Mouse (Mus musculus): Measurements from ENCODE around the gene Gm48551. TPM values are rescaled to one million over a fixed set of nuclear protein-coding genes. Genes with fewer than 3 reads are reported as not detected.

The Gm48551 gene
- 2.1 and 2.3 TPM in 2 replicates for polyA plus RNA-seq (2015; fragmentation: Nextera tagmentation; extraction: Ambion mirVana)

DNA sequence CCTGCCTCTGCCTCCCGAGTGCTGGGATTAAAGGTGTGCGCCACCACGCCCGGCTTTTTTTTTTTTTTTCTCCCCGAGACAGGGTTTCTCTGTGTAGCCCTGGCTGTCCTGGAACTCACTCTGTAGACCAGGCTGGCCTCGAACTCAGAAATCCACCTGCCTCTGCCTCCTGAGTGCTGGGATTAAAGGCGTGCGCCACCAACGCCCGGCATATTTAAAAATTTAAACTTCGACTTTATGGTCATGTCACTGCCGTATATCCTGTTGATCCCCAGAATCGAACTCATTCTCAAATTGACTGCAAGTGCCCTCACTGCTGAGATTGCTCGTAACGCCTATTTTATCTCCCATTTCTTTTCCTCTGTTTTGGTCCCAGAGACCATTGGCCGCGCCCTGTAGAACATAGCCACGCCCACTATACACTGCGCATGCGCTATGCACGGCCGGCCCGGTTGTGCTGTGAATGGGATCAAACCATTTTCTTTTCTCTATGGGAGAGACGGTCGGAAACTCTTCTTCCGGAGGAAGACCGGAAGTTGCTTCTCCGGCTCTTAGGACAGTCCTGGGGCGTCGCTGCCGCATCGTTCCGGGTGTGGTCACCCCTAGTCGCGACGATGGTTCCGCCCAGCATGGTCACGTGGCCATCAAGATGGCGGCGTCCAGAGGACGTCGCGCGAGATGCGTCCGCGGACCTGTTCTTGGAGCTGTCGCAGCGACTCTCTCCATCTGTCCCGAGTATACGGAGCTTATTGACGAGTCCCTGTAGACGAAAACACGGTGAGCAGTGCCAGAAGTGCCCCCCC, at the start of gene Gm48551, which contains the start of gene Dohh:
TSS of gene Gm48551 (plus strand) at position 665 of the 803 bp plus-strand sequence.
TSS of gene Dohh (plus strand) at position 627 of the 803 bp plus-strand sequence.
- Histone ChIP-seq H3K4me3 (peak within 1 kb of the TSS; percentile 89), H3K9ac (peak within 1 kb of the TSS; percentile 93), H3K9me3 (no peaks in the 10 kb centered on the region), H3K4me1 (peaks cover 34% of the 10 kb centered on the region), H3K27ac (replicated peaks) (peak within 1 kb of the TSS; percentile 80), H3K4me2 (peak within 1 kb of the TSS; percentile 92), H3K36me3 (peaks cover 34% of the 10 kb centered on the region), H3K27me3 (replicated peaks) (no peaks in the 10 kb centered on the region)
- whole genome bisulfite sequencing: 4% methylated on average over 52 of the region's 54 CpGs
- peak; percentile 88 for ATAC-seq (ENCODE audit: extremely low read depth, insufficient number of reproducible peaks, low FRiP score, low TSS enrichment)

DNA sequence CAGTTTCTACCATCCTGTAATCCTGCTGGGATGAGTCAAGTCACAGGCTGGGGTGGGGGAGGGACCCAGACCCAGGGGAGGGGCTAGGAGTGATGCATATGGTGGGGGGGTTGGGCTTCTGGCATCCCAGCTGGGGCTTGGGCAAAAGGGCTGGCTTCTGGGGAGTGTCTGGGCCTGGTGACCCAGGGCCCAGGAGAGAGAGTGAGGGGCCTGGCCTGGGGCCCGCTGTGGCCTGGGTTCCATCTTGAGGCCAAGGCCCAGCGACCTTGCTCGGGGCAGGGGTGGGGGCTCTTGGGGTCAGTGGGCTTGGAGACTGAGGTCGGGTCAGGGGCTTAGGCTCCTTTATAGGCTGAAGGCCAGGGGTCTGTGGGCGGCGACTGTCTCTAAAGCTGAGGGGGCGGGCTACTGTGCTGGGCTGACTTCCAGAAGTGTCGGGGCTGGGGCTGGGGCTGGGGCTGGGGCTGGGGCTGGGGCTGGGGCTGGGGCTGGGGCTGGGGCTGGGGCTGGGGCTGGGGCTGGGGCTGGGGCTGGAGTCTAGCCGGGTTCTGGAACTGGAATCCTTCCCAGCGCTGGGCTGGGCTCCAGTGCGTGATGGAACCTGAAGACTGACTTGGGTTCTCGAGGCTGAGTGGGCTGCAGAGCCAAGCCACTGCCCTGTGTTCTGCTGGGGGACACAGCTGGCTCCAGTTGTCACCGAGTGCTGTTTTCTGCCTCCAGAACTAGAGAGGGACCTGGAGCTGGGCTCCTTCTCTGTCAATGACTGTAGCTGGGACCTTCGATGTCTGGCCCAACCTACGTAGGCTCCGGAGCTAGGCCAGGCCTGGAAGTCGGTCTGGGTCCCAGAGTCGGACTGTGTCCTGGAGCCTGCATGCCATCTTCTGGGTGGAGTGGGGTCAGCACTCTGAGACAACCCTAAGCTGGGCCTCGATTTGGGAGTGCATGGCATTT, 48.6 kb upstream of the Gm48551 start:
- Histone ChIP-seq H3K4me3 (no peak overlapping the region), H3K27me3 (replicated peaks) (peaks cover 34% of the 10 kb centered on the region), H3K4me2 (peak overlapping the region; percentile 11; the same call in 1 of the 2 replicates), H3K9me3 (no peaks in the 10 kb centered on the region), H3K9ac (peak overlapping the region; percentile 65), H3K36me3 (peaks cover 10% of the 10 kb centered on the region; the same call in 1 of the 2 replicates), H3K27ac (replicated peaks) (peak overlapping the region; percentile 73), H3K4me1 (peaks cover 50% of the 10 kb centered on the region)
- no peak for ATAC-seq (ENCODE audit: extremely low read depth, insufficient number of reproducible peaks, low FRiP score, low TSS enrichment)
- 44% methylated on average over 18 of the region's 19 CpGs for WGBS

GRCm38 (mm10) chr10:81336558-81336957, 47.7 kb upstream of the Gm48551 start:
- no peak for ATAC-seq (ENCODE audit: extremely low read depth, insufficient number of reproducible peaks, low FRiP score, low TSS enrichment)
- peaks cover 52% of the 10 kb centered on the region for H3K4me1 ChIP-seq
- H3K27me3 ChIP-seq (replicated peaks): peaks cover 41% of the 10 kb centered on the region
- peak overlapping the region; percentile 52; the same call in 1 of the 2 replicates for H3K9ac ChIP-seq
- no peak overlapping the region for H3K4me2 ChIP-seq
- H3K27ac ChIP-seq (replicated peaks): peak overlapping the region; percentile 72
- no peaks in the 10 kb centered on the region for H3K9me3 ChIP-seq
- WGBS: 84% methylated on average over 4 of the region's 4 CpGs
- H3K4me3 ChIP-seq: no peak overlapping the region
- peaks cover 10% of the 10 kb centered on the region; the same call in 1 of the 2 replicates for H3K36me3 ChIP-seq

DNA sequence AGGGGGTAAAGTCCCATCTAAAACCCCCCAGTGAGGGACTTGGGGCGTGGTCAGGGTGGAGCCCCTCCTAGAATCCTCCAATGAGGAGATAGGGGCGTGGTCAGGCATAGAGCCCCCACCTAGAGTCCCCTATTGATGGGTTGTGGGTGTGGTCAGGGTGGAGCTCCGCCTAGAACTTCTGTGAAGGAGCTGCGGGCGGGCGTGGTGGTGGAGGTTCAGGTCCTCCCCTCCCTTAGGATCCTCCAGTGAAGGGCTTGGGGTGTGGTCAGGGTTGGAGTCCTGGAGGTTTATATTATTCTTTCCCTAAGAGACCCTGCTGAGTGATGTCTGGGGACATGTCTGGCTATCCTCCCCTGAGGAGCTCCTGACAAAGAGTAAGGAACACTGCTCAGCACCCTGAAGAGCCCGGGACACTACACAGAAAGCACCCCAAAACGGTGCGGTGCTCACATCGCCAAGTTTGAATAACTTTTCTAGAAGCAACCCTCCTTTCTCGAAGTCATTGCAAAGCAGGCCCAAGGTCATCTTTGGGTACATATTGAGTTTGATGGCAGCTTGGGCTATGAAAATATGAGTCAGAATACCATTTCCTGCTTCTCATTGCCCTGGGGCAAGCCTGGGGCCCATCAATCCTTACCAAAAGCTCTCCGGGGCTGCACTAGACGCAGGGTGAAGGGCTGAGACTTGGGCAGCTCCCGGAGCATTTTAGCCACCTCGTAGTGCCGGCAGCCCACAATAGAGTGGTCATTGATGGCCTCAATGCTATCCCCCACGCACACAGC, 43.5 kb upstream of the Gm48551 start:
- H3K9me3 ChIP-seq: no peaks in the 10 kb centered on the region

DNA sequence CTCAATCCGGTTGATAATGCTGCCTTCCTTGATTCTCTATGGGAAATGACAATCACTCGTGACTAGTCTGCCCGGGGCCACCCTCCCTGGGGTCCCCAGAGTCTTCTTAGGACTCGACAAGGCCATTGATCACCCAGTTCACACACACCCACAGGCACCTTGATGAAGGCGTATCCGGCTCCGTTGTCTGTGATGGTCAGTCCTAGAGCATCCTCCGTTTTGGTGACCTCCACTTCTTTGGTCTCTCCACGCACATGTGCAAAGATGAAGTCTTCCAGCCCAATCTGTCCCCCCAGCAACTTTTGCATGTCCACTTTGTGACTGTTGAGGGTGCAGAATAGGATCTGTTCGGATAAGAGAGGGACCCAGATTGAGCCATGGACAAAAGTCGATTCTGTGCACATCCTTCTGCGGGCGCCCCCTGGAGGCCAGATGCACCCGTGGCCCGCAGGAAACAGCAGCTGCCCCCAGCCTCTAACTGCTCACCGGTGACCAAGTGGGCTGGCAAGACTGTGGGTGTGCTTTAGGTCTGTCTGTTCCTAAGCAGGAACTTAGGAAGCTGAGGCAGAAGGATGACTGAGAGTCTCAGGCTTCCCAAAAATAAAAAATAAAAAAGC, 42.8 kb upstream of the Gm48551 start:
- H3K27me3 ChIP-seq (replicated peaks): peaks cover 69% of the 10 kb centered on the region
- no peak overlapping the region for H3K4me3 ChIP-seq
- H3K9me3 ChIP-seq: no peaks in the 10 kb centered on the region
- WGBS: 37% methylated on average over 16 of the region's 16 CpGs
- no peak for ATAC-seq (ENCODE audit: extremely low read depth, insufficient number of reproducible peaks, low FRiP score, low TSS enrichment)
- H3K4me2 ChIP-seq: no peak overlapping the region
- H3K9ac ChIP-seq: no peak overlapping the region
- H3K4me1 ChIP-seq: peaks cover 41% of the 10 kb centered on the region
- H3K27ac ChIP-seq (replicated peaks): no peak overlapping the region
- H3K36me3 ChIP-seq: peaks cover 14% of the 10 kb centered on the region

More for the DNA sequence above, 43.5 kb upstream of the Gm48551 start:
- Histone ChIP-seq H3K9ac (no peak overlapping the region), H3K4me3 (no peak overlapping the region), H3K4me1 (peaks cover 45% of the 10 kb centered on the region), H3K27me3 (replicated peaks) (peaks cover 66% of the 10 kb centered on the region), H3K27ac (replicated peaks) (no peak overlapping the region), H3K36me3 (peaks cover 7% of the 10 kb centered on the region), H3K4me2 (no peak overlapping the region)
- 38% methylated on average over 17 of the region's 17 CpGs for WGBS
- no peak for ATAC-seq (ENCODE audit: extremely low read depth, insufficient number of reproducible peaks, low FRiP score, low TSS enrichment)

DNA sequence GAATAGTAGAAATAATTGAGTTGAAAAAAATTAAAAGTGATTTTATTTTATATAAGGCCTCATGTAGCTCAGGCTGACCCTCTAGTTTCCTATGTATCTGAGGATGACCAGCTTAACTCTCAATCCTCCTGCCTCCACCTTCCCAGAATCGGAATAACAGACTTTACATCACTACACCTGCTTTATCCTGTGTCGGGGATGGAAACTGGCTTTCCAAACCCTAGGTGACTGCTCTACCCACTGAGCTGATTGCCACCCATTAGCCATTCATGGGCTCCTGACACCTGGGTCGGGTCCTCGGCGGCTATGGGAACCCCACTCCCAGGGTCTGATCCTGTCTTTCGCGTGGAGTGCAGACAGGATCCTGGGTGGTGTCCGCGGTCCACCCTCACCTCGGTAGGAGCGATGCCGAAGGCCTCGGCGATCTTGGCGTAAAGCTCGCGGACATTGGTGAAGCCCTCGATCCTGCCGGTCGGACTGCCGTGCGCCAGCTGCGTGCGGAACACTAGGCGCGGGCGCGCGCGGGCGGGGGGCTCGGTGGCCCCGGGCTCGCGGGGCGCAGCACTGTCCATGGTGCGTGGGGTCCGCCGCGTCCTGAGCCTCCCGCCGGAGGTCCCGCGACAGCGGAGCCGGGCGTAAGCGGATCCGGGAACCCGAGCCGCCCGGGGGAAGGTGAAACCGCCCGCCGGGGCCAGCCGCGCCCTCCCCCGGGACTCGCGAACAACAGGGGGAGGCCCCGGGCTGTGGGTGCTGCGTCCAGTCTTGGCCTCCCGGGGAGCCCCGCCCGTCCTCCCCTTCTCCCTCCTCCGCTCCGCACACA, 41.4 kb upstream of the Gm48551 start, which contains the start of gene Gipc3:
TSS of gene Gipc3 (minus strand) at position 581 of the 820 bp plus-strand sequence.
- Histone ChIP-seq H3K27me3 (replicated peaks) (peaks cover 60% of the 10 kb centered on the region), H3K27ac (replicated peaks) (no peak within 1 kb of the TSS), H3K36me3 (peaks cover 24% of the 10 kb centered on the region), H3K9ac (peak within 1 kb of the TSS; percentile 83), H3K4me3 (peak within 1 kb of the TSS; percentile 61), H3K4me1 (peaks cover 51% of the 10 kb centered on the region), H3K4me2 (peak within 1 kb of the TSS; percentile 87), H3K9me3 (no peaks in the 10 kb centered on the region)
- ATAC-seq (ENCODE audit: extremely low read depth, insufficient number of reproducible peaks, low FRiP score, low TSS enrichment): no peak
- 4% methylated on average over 67 of the region's 67 CpGs for WGBS

DNA sequence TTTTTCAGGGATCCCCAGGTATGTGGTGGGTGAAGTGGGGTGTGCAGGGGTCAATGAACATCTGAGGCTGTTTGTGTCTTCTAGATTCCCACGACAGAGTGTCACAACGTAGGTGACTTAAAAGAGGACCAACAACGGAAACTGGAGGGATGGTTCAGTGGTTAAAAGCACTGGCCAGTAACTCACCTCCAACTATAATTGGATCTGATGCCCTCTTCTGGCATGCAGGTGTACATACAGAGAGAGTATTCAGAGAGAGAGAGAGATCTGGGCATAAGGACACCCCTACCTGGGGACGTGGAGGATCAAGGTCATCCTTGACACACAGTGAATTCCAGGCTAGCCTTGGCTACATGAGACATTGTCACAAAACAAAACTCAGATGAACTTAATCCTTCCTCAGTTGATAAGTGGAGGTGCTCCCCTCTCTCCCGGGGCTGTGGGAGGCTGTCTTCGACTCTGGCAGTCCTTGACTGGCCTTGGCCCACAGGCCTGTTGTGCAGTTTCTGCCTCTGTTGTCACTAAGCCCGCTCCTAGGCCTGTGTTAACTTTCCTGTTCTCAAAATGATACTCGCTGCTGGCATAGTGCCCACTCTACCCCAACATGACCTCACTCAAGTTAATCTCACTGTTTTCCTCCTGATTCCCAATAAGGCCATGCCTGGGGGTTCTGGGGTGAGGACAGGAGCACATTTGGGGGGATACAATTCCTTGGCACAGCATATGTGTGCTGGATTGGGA, 39.7 kb upstream of the Gm48551 start:
- Histone ChIP-seq H3K9ac (peak overlapping the region; percentile 37; the same call in 1 of the 2 replicates), H3K4me2 (no peak overlapping the region), H3K27ac (replicated peaks) (no peak overlapping the region; the same call in 1 of the 2 replicates), H3K36me3 (peaks cover 34% of the 10 kb centered on the region), H3K9me3 (no peaks in the 10 kb centered on the region), H3K4me1 (peaks cover 65% of the 10 kb centered on the region), H3K27me3 (replicated peaks) (peaks cover 50% of the 10 kb centered on the region), H3K4me3 (no peak overlapping the region)
- no peak for ATAC-seq (ENCODE audit: extremely low read depth, insufficient number of reproducible peaks, low FRiP score, low TSS enrichment)
- WGBS: 32% methylated on average over 8 of the region's 8 CpGs

GRCm38 (mm10) chr10:81345162-81345534, 39.1 kb upstream of the Gm48551 start:
- Histone ChIP-seq H3K9me3 (no peaks in the 10 kb centered on the region), H3K9ac (no peak overlapping the region; the same call in 1 of the 2 replicates), H3K36me3 (peaks cover 34% of the 10 kb centered on the region), H3K4me3 (no peak overlapping the region), H3K4me1 (peaks cover 68% of the 10 kb centered on the region), H3K27ac (replicated peaks) (no peak overlapping the region; the same call in 1 of the 2 replicates), H3K27me3 (replicated peaks) (peaks cover 50% of the 10 kb centered on the region), H3K4me2 (no peak overlapping the region)
- WGBS: 77% methylated on average over 4 of the region's 4 CpGs
- no peak for ATAC-seq (ENCODE audit: extremely low read depth, insufficient number of reproducible peaks, low FRiP score, low TSS enrichment)

DNA sequence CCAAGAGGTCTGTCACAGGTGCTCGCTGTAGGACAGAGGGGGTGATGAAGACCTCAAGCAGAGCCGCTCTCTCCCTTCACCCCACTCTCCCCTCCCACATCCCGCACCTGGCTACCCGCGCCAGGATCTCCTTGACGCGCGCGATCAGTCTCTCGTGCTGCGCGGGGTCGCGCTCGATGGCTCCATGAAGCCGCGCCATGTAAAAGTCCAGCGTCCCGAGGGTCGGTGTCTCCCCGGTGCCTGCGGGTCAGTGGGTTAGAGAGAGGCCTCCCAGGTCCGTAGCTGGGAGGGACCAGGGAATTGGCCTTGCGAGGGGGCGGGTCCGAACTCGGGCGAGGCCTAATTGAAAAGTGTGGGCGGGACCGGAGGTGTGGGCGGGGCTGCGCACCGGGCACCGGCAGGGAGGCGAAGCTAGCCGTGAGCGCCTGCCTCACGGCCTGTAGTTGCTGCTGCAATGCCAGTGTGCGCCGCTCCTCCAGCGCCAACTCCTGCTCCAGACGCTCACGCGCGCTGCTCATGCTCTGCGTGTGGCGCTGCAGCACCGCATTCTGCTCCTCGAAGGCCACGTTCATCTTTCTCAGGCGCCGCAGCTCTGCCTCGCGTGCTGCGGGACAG, 37.7 kb upstream of the Gm48551 start:
- H3K9ac ChIP-seq: peak overlapping the region; percentile 71
- peak overlapping the region; percentile 36 for H3K4me3 ChIP-seq
- H3K4me2 ChIP-seq: peak overlapping the region; percentile 66
- peak overlapping the region; percentile 59; the same call in 1 of the 2 replicates for H3K27ac ChIP-seq (replicated peaks)
- no peak for ATAC-seq (ENCODE audit: extremely low read depth, insufficient number of reproducible peaks, low FRiP score, low TSS enrichment)
- no peaks in the 10 kb centered on the region for H3K9me3 ChIP-seq
- WGBS: 12% methylated on average over 55 of the region's 55 CpGs
- H3K36me3 ChIP-seq: peaks cover 34% of the 10 kb centered on the region
- peaks cover 43% of the 10 kb centered on the region for H3K27me3 ChIP-seq (replicated peaks)
- H3K4me1 ChIP-seq: peaks cover 63% of the 10 kb centered on the region
